Mouse (Mus musculus): ENCODE results near the gene Baiap2l1. TPM values are rescaled to one million over a fixed set of nuclear protein-coding genes. Genes with fewer than 3 reads are reported as not detected.
"Not testable (repeated sequence)": the region's sequence is repeated elsewhere in the genome, so short reads cannot be mapped to it uniquely, and the experiment has no call there.

The Baiap2l1 gene
- total and polyA plus RNA-seq, 2 experiments from 2014 or later = 6.0 to 11.1 TPM

GRCm38 (mm10) chr5:144351185-144351584, 6.7 kb downstream of the Baiap2l1 start:
- TF ChIP-seq EP300 (IDR thresholded peaks at IDR 0.05; ENCODE audit: low read depth) (no peak), CTCF (IDR thresholded peaks at IDR 0.05; ENCODE audit: low read depth) (no peak)
- no peak overlapping the region for H3K4me2 ChIP-seq (ENCODE audit: low read depth, low read length)
- ATAC-seq (ENCODE audit: insufficient read depth, low read depth) (no peak), DNase-seq (ENCODE audit: low spot score) (no peak)
- no peaks in the 10 kb centered on the region for H3K36me3 ChIP-seq (replicated peaks; ENCODE audit: control insufficient read depth, insufficient read depth, low read length)
- H3K9me3 ChIP-seq (replicated peaks; ENCODE audit: control insufficient read depth, low read length) = no peaks in the 10 kb centered on the region
- H3K4me3 ChIP-seq (ENCODE audit: low read depth, low read length) = no peak overlapping the region
- no peaks in the 10 kb centered on the region for H3K27me3 ChIP-seq (ENCODE audit: control insufficient read depth, insufficient read depth, low read length)
- H3K9ac ChIP-seq (replicated peaks; ENCODE audit: low read depth, low read length) = no peak overlapping the region
- no peaks in the 10 kb centered on the region for H3K4me1 ChIP-seq (ENCODE audit: control insufficient read depth, insufficient read depth)
- H3K27ac ChIP-seq (ENCODE audit: low read depth) = no peak overlapping the region
- 57% methylated on average over 8 of the region's 8 CpGs for WGBS

DNA sequence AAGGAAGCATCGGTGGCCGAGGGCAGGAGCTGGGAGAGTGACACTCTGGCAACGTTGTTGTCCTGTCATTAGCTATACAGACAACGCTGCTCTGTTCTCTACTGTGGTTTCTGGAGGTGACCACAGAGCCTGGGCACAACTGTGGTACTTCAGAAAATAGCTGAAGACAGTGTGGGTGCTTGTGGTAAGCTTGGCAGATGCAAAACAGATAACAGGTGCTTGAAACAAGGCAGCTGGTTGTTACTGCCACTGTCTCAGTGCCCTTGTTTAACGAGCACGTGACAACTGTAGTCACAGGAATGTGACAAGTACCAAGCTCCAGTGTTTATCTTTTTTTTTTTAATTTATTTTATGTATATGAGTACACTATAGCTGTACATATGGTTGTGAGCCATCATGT, 13.3 kb downstream of the Baiap2l1 start:
- no peak for DNase-seq (ENCODE audit: low spot score)
- no peak overlapping the region for H3K4me3 ChIP-seq (ENCODE audit: low read depth, low read length)
- H3K27ac ChIP-seq (ENCODE audit: low read depth) = no peak overlapping the region
- ATAC-seq (ENCODE audit: insufficient read depth, low read depth) = no peak
- no peak overlapping the region for H3K9ac ChIP-seq (replicated peaks; ENCODE audit: low read depth, low read length)
- 53% methylated on average over 6 of the region's 6 CpGs for WGBS
- H3K36me3 ChIP-seq (replicated peaks; ENCODE audit: control insufficient read depth, insufficient read depth, low read length) = no peaks in the 10 kb centered on the region
- TF ChIP-seq EP300 (IDR thresholded peaks at IDR 0.05; ENCODE audit: low read depth) = no peak
- TF ChIP-seq CTCF (IDR thresholded peaks at IDR 0.05; ENCODE audit: low read depth) = no peak
- no peak overlapping the region for H3K4me2 ChIP-seq (ENCODE audit: low read depth, low read length)
- no peaks in the 10 kb centered on the region for H3K27me3 ChIP-seq (ENCODE audit: control insufficient read depth, insufficient read depth, low read length)
- no peaks in the 10 kb centered on the region for H3K4me1 ChIP-seq (ENCODE audit: control insufficient read depth, insufficient read depth)
- no peaks in the 10 kb centered on the region for H3K9me3 ChIP-seq (replicated peaks; ENCODE audit: control insufficient read depth, low read length)

GRCm38 (mm10) chr5:144341085-144341484, 16.8 kb downstream of the Baiap2l1 start:
- H3K36me3 ChIP-seq (replicated peaks; ENCODE audit: control insufficient read depth, insufficient read depth, low read length) = no peaks in the 10 kb centered on the region
- no peak for TF ChIP-seq CTCF (IDR thresholded peaks at IDR 0.05; ENCODE audit: low read depth)
- no peak for TF ChIP-seq EP300 (IDR thresholded peaks at IDR 0.05; ENCODE audit: low read depth)
- H3K4me3 ChIP-seq (ENCODE audit: low read depth, low read length) = no peak overlapping the region
- ATAC-seq (ENCODE audit: insufficient read depth, low read depth) (no peak), DNase-seq (ENCODE audit: low spot score) (no peak)
- H3K27me3 ChIP-seq (ENCODE audit: control insufficient read depth, insufficient read depth, low read length) = no peaks in the 10 kb centered on the region
- H3K27ac ChIP-seq (ENCODE audit: low read depth) = no peak overlapping the region
- peaks cover 13% of the 10 kb centered on the region for H3K4me1 ChIP-seq (ENCODE audit: control insufficient read depth, insufficient read depth)
- H3K9me3 ChIP-seq (replicated peaks; ENCODE audit: control insufficient read depth, low read length) = no peaks in the 10 kb centered on the region
- H3K4me2 ChIP-seq (ENCODE audit: low read depth, low read length) = no peak overlapping the region
- 77% methylated on average over 1 of the region's 1 CpGs for WGBS
- no peak overlapping the region for H3K9ac ChIP-seq (replicated peaks; ENCODE audit: low read depth, low read length)

- WGBS = 84% methylated on average over 1 of the region's 1 CpGs
- no peaks in the 10 kb centered on the region for H3K27me3 ChIP-seq (ENCODE audit: control insufficient read depth, insufficient read depth, low read length)
- H3K9ac ChIP-seq (replicated peaks; ENCODE audit: low read depth, low read length) = no peak overlapping the region
- H3K4me1 ChIP-seq (ENCODE audit: control insufficient read depth, insufficient read depth) = peaks cover 13% of the 10 kb centered on the region
- TF ChIP-seq EP300 (IDR thresholded peaks at IDR 0.05; ENCODE audit: low read depth) = no peak
- TF ChIP-seq CTCF (IDR thresholded peaks at IDR 0.05; ENCODE audit: low read depth) = no peak
- DNase-seq (ENCODE audit: low spot score) (no peak), ATAC-seq (ENCODE audit: insufficient read depth, low read depth) (no peak)
- no peaks in the 10 kb centered on the region for H3K36me3 ChIP-seq (replicated peaks; ENCODE audit: control insufficient read depth, insufficient read depth, low read length)
- H3K27ac ChIP-seq (ENCODE audit: low read depth) = no peak overlapping the region
- H3K9me3 ChIP-seq (replicated peaks; ENCODE audit: control insufficient read depth, low read length) = no peaks in the 10 kb centered on the region
- H3K4me2 ChIP-seq (ENCODE audit: low read depth, low read length) = no peak overlapping the region
- no peak overlapping the region for H3K4me3 ChIP-seq (ENCODE audit: low read depth, low read length)
Measured at GRCm38 (mm10) chr5:144338787-144339186, 19.1 kb downstream of the Baiap2l1 start.

- H3K9ac ChIP-seq (replicated peaks; ENCODE audit: low read depth, low read length); H3K36me3 ChIP-seq (replicated peaks; ENCODE audit: control insufficient read depth, insufficient read depth, low read length); H3K27ac ChIP-seq (ENCODE audit: low read depth); H3K27me3 ChIP-seq (ENCODE audit: control insufficient read depth, insufficient read depth, low read length); H3K4me2 ChIP-seq (ENCODE audit: low read depth, low read length); H3K9me3 ChIP-seq (replicated peaks; ENCODE audit: control insufficient read depth, low read length); ATAC-seq (ENCODE audit: insufficient read depth, low read depth); H3K4me3 ChIP-seq (ENCODE audit: low read depth, low read length); DNase-seq (ENCODE audit: low spot score): not testable (repeated sequence)
- whole genome bisulfite sequencing = 48% methylated on average over 6 of the region's 6 CpGs
- peaks cover 13% of the 10 kb centered on the region for H3K4me1 ChIP-seq (ENCODE audit: control insufficient read depth, insufficient read depth)
Measured at GRCm38 (mm10) chr5:144335357-144335756, 22.6 kb downstream of the Baiap2l1 start.

- Histone ChIP-seq H3K9me3 (replicated peaks; ENCODE audit: control insufficient read depth, low read length) (no peaks in the 10 kb centered on the region), H3K4me3 (ENCODE audit: low read depth, low read length) (no peak overlapping the region), H3K9ac (replicated peaks; ENCODE audit: low read depth, low read length) (no peak overlapping the region), H3K4me2 (ENCODE audit: low read depth, low read length) (no peak overlapping the region), H3K27me3 (ENCODE audit: control insufficient read depth, insufficient read depth, low read length) (no peaks in the 10 kb centered on the region), H3K4me1 (ENCODE audit: control insufficient read depth, insufficient read depth) (peaks cover 13% of the 10 kb centered on the region), H3K36me3 (replicated peaks; ENCODE audit: control insufficient read depth, insufficient read depth, low read length) (no peaks in the 10 kb centered on the region), H3K27ac (ENCODE audit: low read depth) (no peak overlapping the region)
- WGBS = 88% methylated on average over 11 of the region's 11 CpGs
- ATAC-seq (ENCODE audit: insufficient read depth, low read depth) (no peak), DNase-seq (ENCODE audit: low spot score) (no peak)
- TF ChIP-seq CTCF (IDR thresholded peaks at IDR 0.05; ENCODE audit: low read depth) = no peak
- TF ChIP-seq EP300 (IDR thresholded peaks at IDR 0.05; ENCODE audit: low read depth) = no peak
Measured at GRCm38 (mm10) chr5:144334010-144334409, 23.9 kb downstream of the Baiap2l1 start.

Measured in heart, postnatal 0 days (tissue).